Mouse (Mus musculus) heart, adult 2 months (tissue): ENCODE data around the gene Bcas3. TPM values are rescaled to one million over a fixed set of nuclear protein-coding genes. Genes with fewer than 3 reads are reported as not detected.

ENCODE experiments used
- DNase-seq, 2 experiments: peaks; one replicate each; pipeline ENCODE4 v3.0.0; 2021
- H3K27ac ChIP-seq: fragments of 200-600 bp; 2 replicates; pipeline ENCODE4 v1.8.1; 2022
- H3K27me3 ChIP-seq: fragments of 200-500 bp; 2 replicates; pipeline ENCODE4 v1.6.1; 2012; ENCODE audit warnings: mild to moderate bottlenecking, low read length, inconsistent platforms, mixed read lengths; ENCODE audit not compliant: control insufficient read depth, insufficient read depth
- H3K36me3 ChIP-seq: fragments of 200-500 bp; 2 replicates; pipeline ENCODE4 v1.6.1; 2012; ENCODE audit warnings: low read length, inconsistent platforms; ENCODE audit not compliant: control insufficient read depth, insufficient read depth
- H3K4me1 ChIP-seq: fragments of 200-500 bp; 2 replicates; pipeline ENCODE4 v1.6.1; 2011; ENCODE audit warnings: low read length; ENCODE audit not compliant: control insufficient read depth, insufficient read depth
- H3K4me3 ChIP-seq: fragments of 200-600 bp; 2 replicates; pipeline ENCODE4 v1.8.1; 2022
- H3K79me2 ChIP-seq: fragments of 200-500 bp; replicated peaks from 2 replicates; pipeline ENCODE4 v1.6.1; 2012; ENCODE audit warnings: mild to moderate bottlenecking, inconsistent platforms, low read length, moderate library complexity, mixed read lengths; ENCODE audit not compliant: control insufficient read depth, insufficient read depth
- H3K9ac ChIP-seq: fragments of 200-500 bp; 2 replicates; pipeline ENCODE4 v1.6.1; 2012; ENCODE audit warnings: low read depth, mild to moderate bottlenecking, control low read depth, inconsistent platforms, low read length, mixed read lengths
- CTCF ChIP-seq: fragments of 200-600 bp; IDR thresholded peaks from 2 replicates; pipeline ENCODE4 v1.8.1; 2022; ENCODE audit warnings: antibody characterized with exemption, mild to moderate bottlenecking, moderate library complexity
- EP300 ChIP-seq: fragments of 200-500 bp; IDR thresholded peaks from 2 replicates; pipeline ENCODE4 v1.6.1; 2011; ENCODE audit warnings: low read depth, low read length, control low read depth; ENCODE audit not compliant: insufficient read depth
- POLR2A ChIP-seq: fragments of 200-500 bp; IDR thresholded peaks from 2 replicates; pipeline ENCODE4 v1.6.1; 2011; ENCODE audit warnings: mild to moderate bottlenecking, low read depth, low read length, control low read depth; ENCODE audit not compliant: insufficient read depth
- WGBS: fragments of 180-500 bp; shearing (Covaris S2); methylation state at CpG from one replicate; pipeline ENCODE4 v1.1.7; 2018; 5-methylcytosine and 5-hydroxymethylcytosine counted together
- intact Hi-C: fragments of 180-260 bp; cut with DNase I; formaldehyde crosslinking; loops from one replicate; pipeline ENCODE4 v1.15.1; 2025
- polyA plus RNA-seq: library from polyadenylated mRNA; depleted of rRNA; stranded (reverse); fragments of >200 nt; gene quantifications from 2 replicates; pipeline ENCODE4 v1.2.3, GENCODE M21; 2012
- total RNA-seq, 2 experiments: library from RNA; stranded (reverse); gene quantifications; 2 replicates each; pipeline ENCODE4 v1.2.3; 2021

The Bcas3 gene
- total and polyA plus RNA-seq, 3 experiments: 26.6 to 40.4 (median 36.0) TPM

DNA sequence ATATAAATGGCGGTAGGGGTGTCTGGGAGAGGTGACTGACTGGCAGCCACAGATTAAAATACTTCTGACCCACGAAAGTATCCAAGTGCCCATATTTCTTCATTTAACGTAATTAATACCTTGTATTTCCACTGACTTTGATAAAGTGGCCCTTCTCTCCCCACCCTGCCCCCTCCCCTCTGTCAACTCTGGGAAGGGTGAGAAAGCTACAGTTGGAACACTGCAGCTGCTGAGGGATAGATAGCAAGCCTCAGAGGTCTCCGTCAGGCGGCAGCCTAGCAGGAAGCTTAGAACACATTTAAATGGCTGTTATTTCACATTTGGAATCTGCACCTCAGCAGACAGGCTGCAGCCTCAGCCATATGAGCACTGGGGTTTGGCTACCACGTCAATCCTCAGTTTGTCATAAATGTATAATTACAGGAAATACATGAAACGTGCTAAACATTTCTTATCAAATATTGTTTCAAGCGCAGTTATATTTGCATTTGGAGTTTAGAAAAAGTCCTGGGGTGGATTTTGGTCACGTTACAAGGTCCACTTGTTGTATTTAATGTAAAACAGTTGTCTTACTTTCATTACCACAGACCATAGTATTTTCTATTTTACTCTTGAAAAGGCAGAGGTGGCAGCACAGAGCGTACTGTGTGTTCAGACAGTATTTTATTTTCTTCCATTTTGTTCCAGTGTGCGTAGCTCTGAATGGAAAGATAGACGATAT lies 291.2 kb downstream of the Bcas3 start:
- Histone ChIP-seq H3K27me3 (no peaks in the 10 kb centered on the region), H3K4me3 (no peak overlapping the region), H3K36me3 (no peaks in the 10 kb centered on the region), H3K4me1 (no peaks in the 10 kb centered on the region), H3K79me2 (no peaks in the 10 kb centered on the region), H3K27ac (no peak overlapping the region), H3K9ac (no peak overlapping the region)
- intact Hi-C loops: loop anchor here (5.0 kb wide), 1 partner anchor 178 kb away; no protein-coding TSS in a partner anchor
- TF ChIP-seq CTCF (no peak), POLR2A (no peak), EP300 (no peak)
- 66% methylated on average over 12 of the region's 12 CpGs for WGBS
- no peak for DNase-seq

DNA sequence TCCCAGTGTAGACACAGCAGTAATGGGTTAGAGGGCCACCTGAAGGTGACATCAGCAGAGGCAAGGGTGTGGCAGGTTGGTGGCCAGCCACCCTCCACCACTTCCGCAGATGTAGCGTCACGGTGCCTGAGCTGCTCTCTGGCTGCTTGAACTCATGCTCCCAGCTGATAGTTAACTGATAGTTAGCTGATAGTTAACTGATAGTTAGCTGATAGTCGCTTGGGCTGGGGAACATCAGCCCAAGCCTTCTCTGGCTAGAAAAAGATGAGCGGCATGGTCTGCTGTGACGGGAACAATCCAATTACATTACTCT lies 291.7 kb downstream of the Bcas3 start:
- Histone ChIP-seq H3K27me3 (no peaks in the 10 kb centered on the region), H3K4me3 (no peak overlapping the region), H3K9ac (no peak overlapping the region), H3K36me3 (no peaks in the 10 kb centered on the region), H3K79me2 (no peaks in the 10 kb centered on the region), H3K4me1 (no peaks in the 10 kb centered on the region), H3K27ac (no peak overlapping the region)
- no peak for DNase-seq
- WGBS: 79% methylated on average over 6 of the region's 6 CpGs
- intact Hi-C loops: loop anchor here (5.0 kb wide), 1 partner anchor 178 kb away; no protein-coding TSS in a partner anchor
- no peak for TF ChIP-seq EP300
- no peak for TF ChIP-seq POLR2A
- TF ChIP-seq CTCF: no peak

DNA sequence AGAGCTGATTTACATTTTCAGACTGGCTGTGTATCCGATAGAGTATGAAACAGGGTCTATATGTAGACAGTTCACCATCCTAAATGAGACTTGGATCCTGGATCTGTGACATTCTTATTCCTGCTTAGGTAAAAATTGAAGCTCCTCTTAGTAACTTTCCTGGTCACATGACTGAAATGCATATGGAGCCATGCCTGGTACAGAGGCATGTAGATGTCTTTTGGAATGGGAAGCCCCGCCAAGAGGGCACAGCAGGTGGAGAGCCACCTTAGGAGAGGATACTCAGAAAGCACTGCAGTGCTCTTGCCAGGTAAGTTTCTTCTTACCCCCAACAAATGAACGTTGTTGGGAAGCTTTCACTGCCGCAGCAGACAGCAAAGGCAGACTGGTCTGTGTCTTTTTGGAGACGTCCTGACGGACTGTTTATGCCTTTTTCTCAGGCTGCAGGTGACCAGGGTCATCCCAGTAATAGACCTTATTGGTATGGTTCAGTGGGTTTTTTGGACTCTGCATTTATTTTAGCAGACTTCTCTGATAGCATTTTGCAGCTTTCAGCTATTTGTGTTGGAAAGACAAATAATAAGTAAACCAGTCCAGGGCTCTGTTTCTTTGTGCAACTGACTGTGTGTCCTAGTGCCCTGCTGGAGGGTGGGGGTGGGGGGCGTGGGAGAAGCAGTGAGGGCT lies 292.3 kb downstream of the Bcas3 start:
- Histone ChIP-seq H3K27me3 (no peaks in the 10 kb centered on the region), H3K36me3 (no peaks in the 10 kb centered on the region), H3K9ac (no peak overlapping the region), H3K27ac (no peak overlapping the region), H3K4me1 (no peaks in the 10 kb centered on the region), H3K79me2 (no peaks in the 10 kb centered on the region), H3K4me3 (no peak overlapping the region)
- no peak for DNase-seq
- intact Hi-C loops: no loop called here
- TF ChIP-seq EP300 (no peak), CTCF (no peak), POLR2A (no peak)
- WGBS: 86% methylated on average over 7 of the region's 7 CpGs

DNA sequence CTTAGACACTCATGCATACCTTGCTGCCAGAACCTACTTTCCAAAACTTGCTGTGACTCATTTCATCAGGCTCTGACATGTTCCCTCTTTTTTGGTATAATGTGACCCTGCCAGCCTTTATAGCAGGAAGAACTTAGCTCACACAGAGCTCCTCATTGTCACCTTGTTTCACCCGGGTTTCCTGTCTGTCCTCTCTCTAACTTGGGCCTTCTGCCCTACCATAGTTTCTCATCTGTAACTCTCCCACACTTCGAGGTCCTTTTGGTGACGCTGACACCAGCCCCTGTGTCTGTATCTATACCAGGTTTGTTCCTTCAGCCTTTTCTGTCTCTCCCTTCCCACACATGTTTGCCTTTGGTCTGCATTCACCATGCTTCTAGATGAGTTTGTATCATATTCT lies 295.9 kb downstream of the Bcas3 start:
- no peaks in the 10 kb centered on the region for H3K4me1 ChIP-seq
- TF ChIP-seq EP300: no peak
- no peak for TF ChIP-seq CTCF
- TF ChIP-seq POLR2A: no peak
- H3K4me3 ChIP-seq: no peak overlapping the region
- no peaks in the 10 kb centered on the region for H3K27me3 ChIP-seq
- no peak overlapping the region for H3K9ac ChIP-seq
- no peak overlapping the region for H3K27ac ChIP-seq
- no peak for DNase-seq
- no peaks in the 10 kb centered on the region for H3K79me2 ChIP-seq
- intact Hi-C loops: no loop called here
- 63% methylated on average over 3 of the region's 3 CpGs for WGBS
- H3K36me3 ChIP-seq: no peaks in the 10 kb centered on the region

DNA sequence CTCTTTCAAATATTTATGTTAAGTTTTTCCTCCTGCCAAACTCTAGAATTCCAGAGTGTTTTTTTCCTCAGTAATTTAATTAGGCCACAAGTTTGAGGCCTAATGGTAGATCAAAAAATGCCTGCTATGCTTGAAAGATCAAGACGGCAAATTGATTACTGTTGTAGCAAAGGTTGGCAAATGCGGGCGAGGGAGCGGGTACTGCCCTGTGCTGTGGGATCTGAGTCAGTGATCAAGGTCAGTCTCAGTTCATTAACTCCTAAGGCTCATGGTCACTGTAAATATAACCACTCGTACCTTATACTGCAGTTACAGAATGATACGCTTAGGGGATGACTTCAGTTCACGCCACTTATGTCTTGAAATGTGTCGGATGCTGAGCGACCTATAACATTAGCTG lies 296.4 kb downstream of the Bcas3 start:
- Histone ChIP-seq H3K27me3 (no peaks in the 10 kb centered on the region), H3K4me1 (no peaks in the 10 kb centered on the region), H3K36me3 (no peaks in the 10 kb centered on the region), H3K4me3 (no peak overlapping the region), H3K9ac (no peak overlapping the region), H3K27ac (no peak overlapping the region), H3K79me2 (no peaks in the 10 kb centered on the region)
- intact Hi-C loops: no loop called here
- WGBS: 94% methylated on average over 9 of the region's 9 CpGs
- TF ChIP-seq EP300: no peak
- TF ChIP-seq CTCF: no peak
- no peak for TF ChIP-seq POLR2A
- DNase-seq: no peak

DNA sequence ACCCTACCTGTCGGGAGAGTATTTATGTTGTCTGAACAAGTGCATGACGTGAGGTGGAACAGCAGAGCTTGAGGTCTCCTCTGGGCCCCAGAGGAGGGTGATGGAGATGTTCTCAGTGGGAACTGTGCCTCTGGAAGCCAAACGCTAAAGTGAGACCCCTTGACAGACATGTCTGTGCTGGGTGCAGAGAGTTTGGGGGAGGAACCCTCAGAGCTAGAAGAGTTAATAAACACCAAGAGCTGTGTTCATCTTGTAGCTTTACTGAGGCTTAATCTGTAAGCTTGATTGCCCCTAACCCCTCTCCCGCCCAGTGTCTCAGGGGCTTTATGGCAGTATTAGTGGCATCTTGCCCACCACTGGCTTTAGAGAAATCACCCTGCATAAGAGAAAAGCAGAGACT lies 304.5 kb downstream of the Bcas3 start:
- no peak for TF ChIP-seq EP300
- no peak for TF ChIP-seq CTCF
- TF ChIP-seq POLR2A: no peak
- Histone ChIP-seq H3K79me2 (no peaks in the 10 kb centered on the region), H3K4me3 (no peak overlapping the region), H3K27me3 (no peaks in the 10 kb centered on the region), H3K9ac (no peak overlapping the region), H3K27ac (no peak overlapping the region), H3K4me1 (peaks cover 4% of the 10 kb centered on the region), H3K36me3 (no peaks in the 10 kb centered on the region)
- intact Hi-C loops: no loop called here
- no peak for DNase-seq
- 84% methylated on average over 4 of the region's 4 CpGs for WGBS
